Mouse (Mus musculus) heart, postnatal 25 days (tissue): Measurements from ENCODE around the gene Gm20738. TPM values are rescaled to one million over a fixed set of nuclear protein-coding genes. Genes with fewer than 3 reads are reported as not detected.
"Not testable (repeated sequence)": the region's sequence is repeated elsewhere in the genome, so short reads cannot be mapped to it uniquely, and the experiment has no call there.

Source experiments
- DNase-seq: peaks from one replicate; pipeline ENCODE4 v3.0.0; 2022; ENCODE audit warnings: low spot score
- intact Hi-C: fragments of 180-260 bp; cut with DNase I; formaldehyde crosslinking; loops from one replicate; pipeline ENCODE4 v1.15.1; 2025
- total RNA-seq, 2 experiments: library from RNA; stranded (reverse); gene quantifications; 2 replicates each; pipeline ENCODE4 v1.2.3; 2021

The Gm20738 gene
- not detected for total RNA-seq

- intact Hi-C loops: not testable (repeated sequence)
Measured at GRCm38 (mm10) chrY:37957511-37957910, at the start of gene Gm20738. Gene Gm20738 (plus strand): TSS chrY:37957811.

More at GRCm38 (mm10) chrY:37957511-37957910, at the start of gene Gm20738:
- not testable (repeated sequence) for DNase-seq
